Mouse (Mus musculus) midbrain, embryonic 16.5 days (tissue): Measurements from ENCODE around the gene Tab2. TPM values are rescaled to one million over a fixed set of nuclear protein-coding genes. Genes with fewer than 3 reads are reported as not detected.
A peak's percentile ranks its signal among the peaks of the same experiment; 100 is the strongest.

Experiments used
- ATAC-seq: fragments of 200-750 bp; cut with Nextera tagmentation; 2 replicates; pipeline ENCODE4 v1.8.0; 2017; ENCODE audit warnings: moderate TSS enrichment
- H3K27ac ChIP-seq: fragments of 300-500 bp; sonication (generic); 2 replicates; pipeline ENCODE4 v1.5.1; 2014; ENCODE audit warnings: mild to moderate bottlenecking, low read length, mixed read lengths
- H3K27me3 ChIP-seq: fragments of 300-500 bp; sonication (generic); 2 replicates; pipeline ENCODE4 v1.6.1; 2014; ENCODE audit warnings: low read depth, low read length, mixed read lengths; ENCODE audit not compliant: control insufficient read depth, insufficient read depth
- H3K36me3 ChIP-seq: fragments of 300-500 bp; sonication (generic); 2 replicates; pipeline ENCODE4 v1.6.1; 2014; ENCODE audit warnings: mild to moderate bottlenecking, low read length, moderate library complexity, mixed read lengths; ENCODE audit not compliant: control insufficient read depth, insufficient read depth
- H3K4me1 ChIP-seq: fragments of 300-500 bp; sonication (generic); 2 replicates; pipeline ENCODE4 v1.6.1; 2014; ENCODE audit warnings: mild to moderate bottlenecking, low read length, mixed read lengths; ENCODE audit not compliant: control insufficient read depth, insufficient read depth
- H3K4me2 ChIP-seq: fragments of 300-500 bp; sonication (generic); 2 replicates; pipeline ENCODE4 v1.6.1; 2014; ENCODE audit warnings: mild to moderate bottlenecking, low read length, mixed read lengths
- H3K4me3 ChIP-seq: fragments of 300-500 bp; sonication (generic); 2 replicates; pipeline ENCODE4 v1.5.1; 2014; ENCODE audit warnings: low read depth, mild to moderate bottlenecking, low read length, moderate library complexity, mixed read lengths
- H3K9ac ChIP-seq: fragments of 300-500 bp; sonication (generic); 2 replicates; pipeline ENCODE4 v1.6.1; 2014; ENCODE audit warnings: low read depth, low read length, mixed read lengths
- H3K9me3 ChIP-seq: fragments of 300-500 bp; sonication (generic); replicated peaks from 2 replicates; pipeline ENCODE4 v1.6.1; 2014; ENCODE audit warnings: mild to moderate bottlenecking, low read length, mixed read lengths; ENCODE audit not compliant: control insufficient read depth, poor library complexity, severe bottlenecking
- WGBS: fragments of 180-500 bp; shearing (Covaris S2); extraction: QIAGEN DNeasy Blood & Tissue Kit; methylation state at CpG from one replicate; pipeline ENCODE4 v1.1.7; 2014; 5-methylcytosine and 5-hydroxymethylcytosine counted together
- polyA plus RNA-seq: library from polyadenylated mRNA; unstranded; fragments of >200 nt; fragmentation: Nextera tagmentation; extraction: Ambion mirVana; gene quantifications from 2 replicates; pipeline ENCODE4 v1.2.1, GENCODE M21; 2015

Gene Tab2
- polyA plus RNA-seq, 1 experiment from 2014 or later: 11.6 TPM

GRCm38 (mm10) chr10:7954989-7955633 lies 919 bp downstream of the Tab2 start:
- ATAC-seq: peak; percentile 8

GRCm38 (mm10) chr10:7954627-7954988 lies 1.4 kb downstream of the Tab2 start:
- H3K27ac ChIP-seq: no peak overlapping the region
- ATAC-seq: no peak
- H3K36me3 ChIP-seq: no peaks in the 10 kb centered on the region
- 1% methylated on average over 5 of the region's 5 CpGs for WGBS
- peak overlapping the region; percentile 100 for H3K9ac ChIP-seq
- no peaks in the 10 kb centered on the region for H3K27me3 ChIP-seq
- H3K4me2 ChIP-seq: peak overlapping the region; percentile 88
- no peaks in the 10 kb centered on the region for H3K9me3 ChIP-seq
- peaks cover 23% of the 10 kb centered on the region for H3K4me1 ChIP-seq
- H3K4me3 ChIP-seq: peak overlapping the region; percentile 92

More at GRCm38 (mm10) chr10:7954989-7955633, 919 bp downstream of the Tab2 start:
- no peaks in the 10 kb centered on the region for H3K36me3 ChIP-seq
- peak overlapping the region; percentile 88 for H3K4me2 ChIP-seq
- H3K4me1 ChIP-seq: peaks cover 23% of the 10 kb centered on the region
- H3K9ac ChIP-seq: peak overlapping the region; percentile 100
- no peaks in the 10 kb centered on the region for H3K9me3 ChIP-seq
- H3K27me3 ChIP-seq: no peaks in the 10 kb centered on the region
- peak overlapping the region; percentile 92 for H3K4me3 ChIP-seq
- under 1% methylated on average over 27 of the region's 31 CpGs for WGBS
- H3K27ac ChIP-seq: peak overlapping the region; percentile 98

- no peak overlapping the region for H3K27ac ChIP-seq
- H3K4me1 ChIP-seq: no peaks in the 10 kb centered on the region
- no peak for ATAC-seq
- no peaks in the 10 kb centered on the region for H3K36me3 ChIP-seq
- no peak overlapping the region for H3K4me3 ChIP-seq
- no peak overlapping the region for H3K9ac ChIP-seq
- no peaks in the 10 kb centered on the region for H3K27me3 ChIP-seq
- no peaks in the 10 kb centered on the region for H3K9me3 ChIP-seq
- WGBS: 58% methylated on average over 3 of the region's 3 CpGs
- H3K4me2 ChIP-seq: no peak overlapping the region
These were observed 13.0 kb downstream of the Tab2 start for GRCm38 (mm10) chr10:7943006-7943405.

- no peak for ATAC-seq
- Histone ChIP-seq H3K27me3 (no peaks in the 10 kb centered on the region), H3K9ac (no peak overlapping the region), H3K4me1 (0 out of 2 replicates have a peak, but pooled peaks cover 2% of the 10 kb centered on the region), H3K9me3 (no peaks in the 10 kb centered on the region), H3K27ac (no peak overlapping the region), H3K4me2 (no peak overlapping the region), H3K4me3 (no peak overlapping the region), H3K36me3 (no peaks in the 10 kb centered on the region)
- 88% methylated on average over 6 of the region's 6 CpGs for WGBS
These were observed 19.4 kb downstream of the Tab2 start for GRCm38 (mm10) chr10:7936556-7937192.

- Histone ChIP-seq H3K27me3 (no peaks in the 10 kb centered on the region), H3K9me3 (no peaks in the 10 kb centered on the region), H3K27ac (no peak overlapping the region), H3K4me2 (no peak overlapping the region), H3K36me3 (no peaks in the 10 kb centered on the region), H3K4me3 (no peak overlapping the region), H3K4me1 (0 out of 2 replicates have a peak, but pooled peaks cover 2% of the 10 kb centered on the region), H3K9ac (no peak overlapping the region)
- ATAC-seq: no peak
- 85% methylated on average over 2 of the region's 2 CpGs for WGBS
These were observed 23.1 kb downstream of the Tab2 start for GRCm38 (mm10) chr10:7932958-7933357.

- Histone ChIP-seq H3K9ac (no peak overlapping the region), H3K9me3 (no peaks in the 10 kb centered on the region), H3K36me3 (no peaks in the 10 kb centered on the region), H3K27ac (no peak overlapping the region), H3K4me3 (no peak overlapping the region), H3K4me1 (peaks cover 3% of the 10 kb centered on the region; the same call in 1 of the 2 replicates), H3K4me2 (no peak overlapping the region), H3K27me3 (no peaks in the 10 kb centered on the region)
- 84% methylated on average over 9 of the region's 9 CpGs for WGBS
- no peak for ATAC-seq
These were observed 27.0 kb downstream of the Tab2 start for GRCm38 (mm10) chr10:7928996-7929395.

GRCm38 (mm10) chr10:7925481-7925880 lies 30.5 kb downstream of the Tab2 start:
- no peak for ATAC-seq
- no peak overlapping the region for H3K9ac ChIP-seq
- H3K27ac ChIP-seq: no peak overlapping the region
- peaks cover 3% of the 10 kb centered on the region; the same call in 1 of the 2 replicates for H3K4me1 ChIP-seq
- H3K4me3 ChIP-seq: no peak overlapping the region
- no peaks in the 10 kb centered on the region for H3K27me3 ChIP-seq
- peaks cover 6% of the 10 kb centered on the region; the same call in 1 of the 2 replicates for H3K36me3 ChIP-seq
- no peaks in the 10 kb centered on the region for H3K9me3 ChIP-seq
- H3K4me2 ChIP-seq: no peak overlapping the region
- 66% methylated on average over 11 of the region's 11 CpGs for WGBS

- Histone ChIP-seq H3K9me3 (no peaks in the 10 kb centered on the region), H3K36me3 (peaks cover 19% of the 10 kb centered on the region), H3K27ac (no peak overlapping the region), H3K4me1 (peaks cover 3% of the 10 kb centered on the region; the same call in 1 of the 2 replicates), H3K27me3 (no peaks in the 10 kb centered on the region), H3K4me2 (no peak overlapping the region), H3K4me3 (no peak overlapping the region), H3K9ac (no peak overlapping the region)
- WGBS: 98% methylated on average over 1 of the region's 1 CpGs
- ATAC-seq: no peak
These were observed 32.6 kb downstream of the Tab2 start for GRCm38 (mm10) chr10:7923433-7923832.

- ATAC-seq: no peak
- Histone ChIP-seq H3K9me3 (no peaks in the 10 kb centered on the region), H3K9ac (no peak overlapping the region), H3K4me2 (no peak overlapping the region), H3K27me3 (no peaks in the 10 kb centered on the region), H3K4me1 (no peaks in the 10 kb centered on the region; the same call in 1 of the 2 replicates), H3K4me3 (no peak overlapping the region), H3K27ac (no peak overlapping the region), H3K36me3 (peaks cover 5% of the 10 kb centered on the region; the same call in 1 of the 2 replicates)
- 60% methylated on average over 10 of the region's 10 CpGs for WGBS
These were observed 44.8 kb downstream of the Tab2 start for GRCm38 (mm10) chr10:7911268-7911667.
